Mouse (Mus musculus): ENCODE data around the gene Hspb2. TPM values are rescaled to one million over a fixed set of nuclear protein-coding genes. Genes with fewer than 3 reads are reported as not detected.
A peak's percentile ranks its signal among the peaks of the same experiment; 100 is the strongest.

Hspb2 gene
- total RNA-seq, 4 experiments from 2014 or later, result 3.0 to 3.2 (median 3.1) TPM

DNA sequence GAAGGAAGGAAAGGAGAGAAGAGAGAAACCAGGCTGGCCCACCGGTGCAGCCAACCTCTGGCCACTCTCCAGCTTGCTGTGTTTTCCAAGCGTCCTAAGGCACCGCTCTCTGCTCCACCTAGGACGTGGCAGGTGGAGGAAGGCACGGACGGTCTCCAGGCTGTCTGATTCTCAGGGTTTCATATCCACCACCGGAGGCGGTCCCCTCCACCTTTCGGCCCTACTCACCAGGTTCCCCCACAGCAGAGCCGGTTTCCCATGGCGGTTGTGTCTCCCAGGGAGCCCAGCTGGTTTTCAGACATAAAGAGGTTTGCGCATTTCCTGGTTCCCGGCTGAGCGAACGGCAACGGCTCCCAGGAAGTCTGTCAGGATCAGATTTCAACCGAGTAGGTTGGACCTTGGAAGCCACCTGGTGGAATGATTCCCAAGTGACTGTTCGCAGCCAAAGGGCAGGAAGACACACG lies 5.9 kb downstream of the Hspb2 start, which contains the start of gene 2310030G06Rik:
TSS of gene 2310030G06Rik (minus strand) at position 323 of the 464 bp plus-strand sequence.
- no peak for DNase-seq

DNA sequence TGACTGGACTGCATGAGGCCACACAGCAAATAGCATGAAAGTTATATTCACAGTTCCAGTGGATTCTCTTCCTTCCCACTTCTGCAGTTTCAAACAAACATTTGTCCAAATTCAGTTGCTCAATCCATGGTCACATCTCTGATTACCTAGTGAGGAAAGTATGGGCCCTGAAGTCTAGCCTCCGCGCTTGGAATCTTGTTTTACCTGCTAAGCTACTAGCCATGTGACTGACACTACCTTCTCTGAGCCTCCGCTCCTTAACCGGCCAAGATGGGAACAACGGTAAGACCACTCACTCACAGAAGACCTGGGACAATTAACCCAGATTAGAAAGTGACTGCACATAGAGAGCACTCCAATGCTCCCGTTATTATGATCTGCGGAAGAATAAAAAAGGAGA lies 6.3 kb downstream of the Hspb2 start:
- no peak for DNase-seq

DNA sequence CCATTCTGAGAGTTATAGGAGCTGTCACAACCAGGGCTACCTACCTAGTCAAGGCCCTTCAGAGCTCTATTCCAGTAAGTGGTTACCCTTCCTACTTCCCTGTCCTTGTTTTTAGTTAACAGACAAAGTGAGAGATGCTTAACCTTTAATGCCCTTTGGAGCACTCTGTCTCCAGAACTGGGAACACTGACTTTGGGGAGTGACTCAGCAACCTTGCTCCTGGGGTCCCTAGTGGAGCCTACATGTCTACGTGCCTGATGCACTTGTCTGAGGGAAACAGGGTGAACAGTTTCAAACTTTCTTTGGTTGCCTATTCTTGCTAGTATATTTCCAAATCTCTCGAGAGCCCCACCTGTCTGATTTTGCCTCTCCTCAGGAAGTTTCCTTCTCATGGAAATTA lies 9.4 kb downstream of the Hspb2 start:
- DNase-seq, result no peak

DNA sequence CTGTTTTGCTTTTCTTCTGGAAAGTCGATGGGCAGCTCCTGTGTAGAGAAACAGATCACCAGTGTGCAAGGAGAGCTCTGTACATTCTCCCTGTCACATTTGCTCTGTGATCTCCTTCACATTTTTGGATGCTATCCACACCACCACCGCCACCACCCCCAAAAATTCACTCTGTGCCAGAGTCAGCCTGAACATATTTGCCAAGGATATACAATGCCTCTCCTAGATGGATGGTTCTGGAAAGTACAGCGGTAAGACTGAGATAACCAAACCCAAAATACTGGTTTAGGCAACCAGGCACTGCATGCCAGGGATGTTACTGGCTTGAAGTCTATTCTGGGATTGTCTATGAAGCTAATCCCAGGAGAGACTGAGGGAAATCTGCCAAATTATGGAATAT lies 9.9 kb downstream of the Hspb2 start:
- no peak for DNase-seq

DNA sequence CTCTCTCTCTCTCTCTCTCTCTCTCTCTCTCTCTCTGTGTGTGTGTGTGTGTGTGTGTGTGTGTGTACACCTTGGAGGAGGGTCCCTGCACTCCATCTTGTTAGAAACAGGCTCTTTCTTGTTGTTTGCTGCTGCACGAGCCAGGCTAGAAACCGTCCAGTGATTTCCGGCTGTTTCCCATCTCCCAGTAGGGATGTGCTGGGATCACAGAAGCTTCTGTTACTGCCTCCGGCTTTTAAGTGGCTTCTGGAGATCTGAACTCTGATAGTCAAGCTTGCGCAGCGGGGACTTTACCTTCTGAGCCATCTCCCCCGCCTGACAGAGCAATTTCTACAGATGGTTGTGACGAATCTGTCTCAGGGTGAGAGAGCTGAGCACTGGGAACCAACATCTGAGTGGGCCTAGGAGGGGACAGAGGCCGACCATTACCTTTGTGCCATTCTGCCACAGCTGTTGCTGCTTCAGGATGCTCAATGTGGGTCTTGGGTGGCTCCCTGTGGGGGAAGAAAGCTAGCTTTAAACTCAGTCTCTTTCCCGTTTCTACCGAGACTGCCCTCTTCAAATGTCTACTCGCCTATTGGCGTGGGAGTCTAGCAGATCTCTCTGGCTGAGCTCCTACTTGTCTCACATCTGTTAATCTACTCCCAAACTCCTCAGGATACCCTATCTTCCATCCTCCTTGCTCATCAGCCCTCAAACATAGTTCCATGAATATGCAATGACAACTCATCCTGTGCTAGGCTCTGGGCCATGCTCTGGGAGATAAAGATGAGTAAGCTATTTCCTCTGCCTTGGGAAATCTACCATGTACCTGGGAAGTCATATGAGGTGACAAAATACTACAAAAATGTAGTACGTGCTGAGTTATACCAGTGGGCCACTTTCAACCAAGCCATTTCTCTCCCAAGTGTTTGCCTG lies 11.0 kb downstream of the Hspb2 start:
- no peak for DNase-seq

DNA sequence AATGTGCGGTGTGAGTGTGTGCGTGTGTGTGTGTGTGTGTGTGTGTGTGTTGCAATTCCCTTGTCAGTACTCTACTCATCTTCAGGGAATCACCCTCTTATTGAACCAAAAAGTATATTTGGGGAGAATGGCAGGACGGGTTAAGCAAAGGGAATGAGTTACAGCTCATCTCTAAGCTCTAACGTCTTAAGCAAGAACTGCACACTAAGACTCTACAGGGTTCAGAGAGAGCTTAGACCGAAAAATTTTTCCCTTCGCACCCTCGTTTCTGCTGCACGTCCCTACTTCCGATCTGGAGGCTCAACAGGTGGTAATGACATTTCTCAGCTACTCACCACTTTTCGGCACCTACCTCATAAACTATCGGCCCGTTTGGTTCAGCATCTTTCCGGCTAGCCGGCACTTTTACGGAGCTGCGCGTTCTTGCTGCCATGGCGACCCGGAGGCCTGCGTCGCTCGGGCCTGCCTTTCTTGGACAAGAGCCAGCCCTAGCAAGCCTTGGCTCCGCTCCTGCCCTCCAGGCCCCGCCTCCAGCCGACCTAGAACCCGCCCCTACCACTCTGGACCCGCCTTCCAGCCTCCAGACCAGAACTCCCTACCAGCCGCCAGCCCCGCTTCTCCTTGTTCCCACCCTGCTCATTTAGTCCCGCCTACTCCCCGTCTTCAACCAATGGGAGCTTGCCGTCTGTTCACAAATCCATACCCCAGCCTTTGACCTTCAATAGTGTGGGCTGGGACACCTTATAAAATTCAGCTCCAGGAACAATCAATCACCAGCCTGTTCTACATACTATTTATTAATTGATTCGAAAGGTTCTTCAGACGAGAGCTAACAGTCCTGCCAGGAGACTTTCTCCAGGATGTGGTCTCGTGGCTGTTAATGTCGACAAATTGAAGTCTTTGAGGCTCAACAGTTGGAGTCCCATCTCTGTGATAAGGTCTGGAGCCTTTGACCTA lies 13.0 kb downstream of the Hspb2 start, which contains the start of gene Dixdc1:
TSS of gene Dixdc1 (minus strand) at position 604 of the 957 bp plus-strand sequence.
- DNase-seq, result peak; percentile 94

DNA sequence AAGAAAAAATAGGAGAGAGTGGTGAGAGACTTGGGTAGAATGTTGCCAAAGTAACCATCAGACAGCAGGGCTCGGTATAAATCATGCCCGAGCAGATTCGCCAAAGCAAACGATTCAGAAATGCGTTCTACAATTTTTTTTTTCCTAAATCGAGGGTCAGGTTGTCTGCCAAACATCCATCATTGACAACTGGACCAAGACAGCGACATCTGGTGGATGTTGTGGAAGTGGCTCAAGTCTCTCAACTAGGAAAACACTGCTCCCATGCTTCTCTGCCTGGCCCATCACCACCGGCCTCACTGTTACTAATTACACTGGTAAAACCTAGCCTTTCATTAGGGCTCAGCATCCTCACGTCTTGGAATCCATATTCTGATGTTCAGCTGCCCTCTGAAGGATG lies 17.2 kb downstream of the Hspb2 start:
- DNase-seq, result no peak

DNA sequence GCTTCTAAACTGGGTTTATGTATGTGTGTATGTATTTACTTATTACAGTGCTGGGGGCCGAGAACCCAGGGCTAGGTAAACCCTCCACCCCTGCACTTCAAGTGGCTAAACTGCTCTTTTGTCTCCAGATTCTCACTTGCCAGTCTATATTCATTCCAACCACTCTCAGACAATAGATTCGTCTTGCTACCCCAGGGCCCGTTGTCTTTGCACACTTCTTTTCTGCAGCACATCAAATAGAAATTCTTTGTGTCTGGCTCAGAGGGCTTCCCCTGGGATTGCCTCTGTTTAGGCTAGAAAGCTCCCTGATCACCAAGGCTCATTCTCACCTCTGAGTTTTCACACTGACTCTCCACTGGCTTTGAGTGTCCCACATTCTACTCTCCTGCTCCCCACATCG lies 19.6 kb downstream of the Hspb2 start:
- DNase-seq, result no peak

DNA sequence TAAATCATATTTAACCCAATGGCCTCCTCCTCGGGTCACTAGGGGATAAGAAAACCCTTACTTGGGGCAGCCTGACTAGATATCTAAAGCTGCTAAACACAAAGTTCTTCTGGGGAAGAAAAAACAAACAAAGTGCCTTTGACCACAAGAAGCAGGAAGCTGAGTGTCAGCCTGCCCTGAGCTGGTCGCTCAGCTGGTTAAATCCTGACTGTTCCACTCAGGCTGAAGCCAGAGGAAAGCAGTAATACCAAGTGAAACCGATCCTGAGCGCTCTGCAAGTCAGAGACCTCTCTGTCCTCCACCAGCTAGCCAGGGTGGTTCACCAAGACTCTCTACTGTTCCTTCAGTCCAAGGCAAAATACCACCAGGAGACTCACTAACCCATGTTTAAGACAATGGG lies 22.6 kb downstream of the Hspb2 start:
- no peak for DNase-seq

DNA sequence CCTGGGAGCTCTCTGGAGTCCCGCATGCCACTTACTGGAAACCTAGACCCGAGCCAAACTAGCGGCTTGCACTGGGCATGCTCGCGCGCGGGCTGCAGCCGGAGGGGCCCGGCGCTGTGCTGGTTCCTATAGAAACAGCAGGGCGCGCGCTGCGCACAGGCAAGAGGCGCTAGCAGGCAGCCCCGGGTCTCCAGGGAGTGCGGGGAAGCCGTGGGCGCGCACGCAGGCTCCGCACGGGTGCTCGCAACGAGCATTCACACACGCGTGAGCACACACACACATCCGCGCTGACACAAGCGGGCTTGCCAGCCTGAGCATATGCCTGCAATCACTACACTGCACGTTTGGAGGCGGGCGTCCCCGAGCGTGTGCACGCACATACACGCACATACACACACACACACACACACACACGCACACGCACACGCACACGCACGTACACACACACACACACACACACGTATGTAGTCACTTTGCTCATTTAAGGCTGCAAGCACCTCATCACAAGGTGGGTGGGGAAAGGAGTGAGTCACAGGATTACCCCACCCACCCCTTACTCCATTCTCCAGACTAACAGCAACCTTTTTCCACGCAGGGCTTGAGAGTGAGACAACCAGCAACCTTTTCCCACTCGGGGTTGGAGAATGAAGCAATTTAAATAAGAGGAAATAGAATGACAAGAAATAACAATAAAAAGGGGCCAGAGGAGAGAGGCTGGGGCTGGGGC lies 24.1 kb downstream of the Hspb2 start:
- peak; percentile 48 for DNase-seq

DNA sequence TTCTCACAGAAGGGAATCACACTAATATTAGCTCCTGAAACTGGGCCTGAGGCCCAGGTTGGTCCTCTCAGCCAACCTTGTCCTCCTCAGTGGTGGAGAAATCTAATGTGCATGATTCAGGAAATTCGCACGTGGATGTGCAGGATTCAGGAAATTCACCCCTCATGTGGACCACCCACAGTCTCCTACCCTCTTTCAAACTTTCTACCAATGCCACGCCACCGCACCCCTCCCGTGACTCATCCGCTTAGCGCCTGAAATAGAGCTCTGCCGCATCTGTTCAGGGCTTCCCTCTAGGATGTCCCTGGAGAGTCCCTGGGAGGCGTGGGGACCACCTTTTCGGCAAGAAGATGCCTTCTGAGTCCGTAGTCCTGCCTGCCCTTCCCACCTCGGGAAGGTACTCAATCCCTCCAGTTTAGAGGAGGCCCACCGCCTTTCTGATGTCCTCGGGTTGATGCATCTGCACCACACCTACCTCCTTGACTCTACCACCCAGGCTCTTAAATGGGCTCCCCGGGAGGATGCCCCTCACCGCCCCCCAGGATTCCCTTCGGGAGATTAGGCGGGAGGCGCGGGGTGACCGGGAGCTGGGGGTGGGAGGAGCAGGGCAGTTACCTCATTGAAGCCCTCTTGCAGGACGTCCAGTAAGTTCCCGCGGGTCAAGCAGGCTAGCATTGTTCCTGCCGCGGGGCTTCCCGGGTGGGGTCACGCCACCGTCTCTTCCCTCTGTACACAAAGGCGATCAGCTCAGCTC lies 24.8 kb downstream of the Hspb2 start:
- DNase-seq, result peak; percentile 12

DNA sequence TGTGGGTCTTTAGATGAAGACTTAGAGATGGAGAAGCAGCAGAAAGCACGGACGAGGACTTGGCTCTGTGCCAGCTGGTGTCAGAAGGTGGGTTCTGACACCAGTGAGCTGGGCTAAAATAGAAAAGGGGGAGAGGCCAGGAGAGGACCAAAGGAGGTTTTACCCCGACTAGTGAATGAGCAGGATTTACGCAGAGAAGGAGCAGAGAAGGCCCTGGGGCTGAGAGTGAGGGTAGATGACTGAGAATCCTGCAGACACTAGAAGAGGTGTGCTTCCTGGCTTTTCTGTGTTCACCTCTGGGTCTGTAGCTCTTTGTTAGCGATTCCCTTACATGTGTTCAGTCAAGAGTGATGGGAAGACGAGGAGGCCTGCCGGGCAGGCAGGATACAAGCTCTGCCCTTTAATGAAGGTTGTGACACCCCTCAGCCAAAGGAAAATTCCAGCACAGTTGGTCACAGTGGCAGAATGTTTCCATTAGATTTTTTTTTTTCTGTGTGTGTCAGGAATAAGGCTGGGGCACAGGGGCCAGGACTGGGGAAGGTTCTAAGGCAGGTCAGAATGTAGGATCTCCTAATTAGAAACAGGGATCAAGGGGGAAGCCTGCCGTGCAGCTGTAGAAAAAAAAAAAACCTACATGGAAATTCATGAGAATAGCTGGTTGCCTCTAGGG lies 26.1 kb downstream of the Hspb2 start:
- no peak for DNase-seq

DNA sequence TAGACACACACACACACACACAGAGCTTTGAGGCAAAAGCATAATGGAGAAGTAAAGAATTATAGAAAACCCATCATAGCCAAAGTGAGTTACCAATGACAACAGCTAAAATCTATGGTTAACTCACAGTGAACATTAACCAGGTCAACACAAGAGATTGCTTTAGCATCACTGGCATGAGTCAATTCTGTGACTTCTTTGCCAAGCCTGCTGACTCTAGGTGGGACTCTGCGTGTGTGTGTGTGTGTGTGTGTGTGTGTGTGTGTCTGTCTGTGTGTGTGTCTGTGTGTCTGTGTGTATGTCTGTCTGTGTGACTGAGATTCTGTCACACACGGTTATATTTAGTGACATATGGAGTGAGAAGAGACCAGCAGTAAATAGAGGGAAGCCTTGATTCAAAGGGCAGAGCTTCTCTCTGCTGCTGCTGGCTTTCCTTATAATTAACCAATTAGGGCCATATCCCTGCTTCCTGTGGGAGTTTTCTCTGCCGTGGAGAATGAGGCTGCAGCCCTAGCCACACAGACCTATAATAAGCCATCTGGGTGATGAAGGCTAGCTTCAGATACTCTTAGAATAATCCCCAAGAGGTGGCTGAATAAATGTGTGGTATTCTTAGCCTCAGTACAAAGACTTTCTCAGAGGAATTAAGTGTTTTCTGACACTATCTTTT lies 27.4 kb downstream of the Hspb2 start:
- no peak for DNase-seq

DNA sequence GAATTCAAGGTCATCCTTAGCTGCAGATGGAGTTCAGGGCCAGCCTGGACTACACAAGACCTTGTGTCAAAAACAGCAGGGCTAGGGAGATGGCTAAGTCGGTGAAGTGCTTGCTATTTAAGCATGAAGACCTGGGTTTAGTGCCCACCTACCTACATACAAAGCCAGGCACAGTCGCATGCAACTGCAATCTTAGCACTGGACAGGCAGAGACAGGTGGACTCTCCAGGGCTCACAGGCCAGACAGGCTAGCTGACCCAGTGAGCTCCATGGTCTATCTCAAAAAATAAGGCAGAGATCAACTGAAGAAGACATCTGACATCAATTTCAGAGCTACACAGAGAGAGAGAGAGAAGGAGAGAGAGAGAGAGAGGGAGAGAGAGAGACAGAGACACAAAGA lies 28.0 kb downstream of the Hspb2 start:
- no peak for DNase-seq

DNA sequence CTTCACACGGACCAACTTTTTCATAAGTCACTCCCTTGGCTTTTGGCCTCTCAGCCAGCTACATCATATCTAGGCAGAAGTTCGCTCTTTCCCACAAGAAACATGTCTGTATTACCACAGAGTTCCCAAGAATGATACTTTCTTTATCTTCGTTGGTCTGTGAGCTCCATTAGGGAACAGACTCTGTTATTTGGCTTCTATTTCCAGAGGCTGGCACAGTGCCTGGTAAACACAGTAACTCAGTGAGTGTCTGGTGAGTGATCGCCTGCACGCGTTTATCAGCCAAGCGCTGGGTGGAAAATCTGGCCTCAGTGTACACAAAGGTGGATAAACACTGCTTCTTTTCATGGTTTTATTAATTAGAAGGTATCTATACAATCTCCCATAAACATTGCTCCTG lies 28.7 kb downstream of the Hspb2 start:
- peak; percentile 66 for DNase-seq

DNA sequence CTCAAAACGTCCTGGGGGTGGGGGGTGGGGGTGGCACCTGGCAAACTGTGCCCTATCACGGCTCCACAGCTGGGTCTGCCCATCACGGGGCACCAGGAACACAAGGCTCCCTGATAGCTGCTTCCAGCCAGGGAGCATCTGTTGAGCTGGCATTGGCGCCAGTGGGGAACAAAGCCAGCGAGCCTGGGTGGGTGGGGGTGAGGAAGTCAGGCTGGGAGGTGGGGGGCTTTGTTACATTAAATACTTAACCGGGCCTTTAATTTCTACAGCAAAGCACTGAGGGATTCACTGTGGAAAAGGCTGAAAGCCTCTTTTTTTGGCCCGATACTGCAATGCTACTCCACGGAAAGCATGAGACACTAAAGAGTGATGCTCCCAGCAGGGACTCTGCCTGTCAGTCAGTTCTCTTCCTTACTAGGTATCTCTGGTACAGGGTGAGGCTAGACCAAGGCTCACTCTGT lies 29.7 kb downstream of the Hspb2 start:
- no peak for DNase-seq

DNA sequence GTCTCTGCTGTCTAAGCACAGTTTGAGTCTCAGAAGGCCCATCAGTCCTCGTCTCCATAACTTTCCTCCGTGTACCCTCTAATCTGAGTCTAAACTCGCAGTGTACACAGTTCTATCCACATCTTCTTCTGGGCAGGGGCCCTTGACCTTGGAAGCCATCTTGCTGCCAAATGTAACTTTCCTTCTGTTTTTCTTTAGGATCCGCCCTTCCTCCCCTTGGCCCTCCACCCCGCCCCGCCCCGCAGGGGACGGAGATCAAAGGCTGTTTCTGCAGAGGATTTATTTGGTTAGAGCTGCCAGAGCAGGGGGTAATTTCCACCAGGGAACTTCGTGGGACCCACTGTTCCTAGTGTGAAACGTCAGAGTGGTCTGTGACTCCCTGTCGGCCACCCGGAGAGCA lies 31.1 kb downstream of the Hspb2 start:
- DNase-seq, result peak; percentile 35

DNA sequence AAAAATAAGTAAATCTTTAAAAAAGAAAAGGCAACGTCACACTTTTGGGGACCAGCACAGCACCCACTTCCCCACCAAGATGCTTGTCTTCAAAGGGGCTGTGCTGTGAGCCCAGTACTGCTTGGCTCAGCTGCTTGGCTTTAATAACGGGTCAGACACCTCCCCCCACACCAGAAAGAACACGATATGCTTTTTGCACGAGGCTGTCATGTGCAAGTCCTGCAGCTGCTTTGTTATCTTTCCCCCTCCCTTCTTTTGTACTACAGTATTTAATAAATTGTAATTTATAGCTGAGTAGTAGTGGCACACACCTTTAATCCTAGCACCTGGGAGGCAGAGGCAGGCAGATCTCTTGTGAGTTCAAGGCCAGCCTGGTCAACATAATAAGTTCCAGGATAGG lies 33.3 kb downstream of the Hspb2 start:
- DNase-seq, result no peak

DNA sequence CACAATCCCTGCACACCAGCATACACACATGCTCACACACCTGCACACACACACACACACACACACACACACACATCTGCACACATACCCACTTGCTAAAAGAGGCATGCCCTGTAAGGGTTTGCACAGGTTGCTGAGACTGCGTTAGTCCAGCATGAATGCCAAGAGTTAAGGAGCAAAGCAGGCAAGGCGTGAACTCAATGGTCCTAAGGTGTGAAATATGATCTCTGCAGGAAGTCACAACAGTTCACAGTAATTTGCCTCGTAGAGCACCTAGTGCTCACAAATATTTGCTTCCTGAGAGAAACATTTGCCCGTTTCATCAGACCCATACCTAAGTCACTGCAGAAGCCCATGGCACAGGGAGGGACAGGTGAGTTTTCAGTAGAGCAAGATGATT lies 38.0 kb downstream of the Hspb2 start:
- DNase-seq, result no peak

DNA sequence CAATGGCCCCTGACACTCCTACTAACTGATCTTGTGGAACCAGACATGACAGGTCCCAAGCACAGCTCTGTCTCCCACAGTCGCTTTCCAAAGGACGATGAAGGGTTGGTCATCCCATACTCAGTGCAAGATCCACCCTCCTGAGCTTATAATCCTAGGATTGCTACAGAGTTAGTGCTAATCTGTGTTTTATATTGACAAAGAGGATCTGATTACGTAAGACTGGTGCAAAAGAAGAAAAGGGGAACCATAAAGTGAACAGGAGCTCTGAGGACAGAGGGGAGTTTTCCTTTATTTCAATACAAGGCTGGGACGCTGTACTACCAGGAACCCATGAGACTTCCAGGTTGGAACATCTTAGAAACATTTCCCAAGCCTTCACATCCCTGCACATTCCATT lies 40.8 kb downstream of the Hspb2 start:
- DNase-seq, result no peak

Measured in adrenal gland, adult 8-10 months (tissue).